Comparison of ENCODE assay signal across 15 mouse cellular contexts in genomic region chr5:130296071-130296470, GRCm38 (mm10). TPM values are rescaled to one million over a fixed set of nuclear protein-coding genes. Genes with fewer than 3 reads are reported as not detected.
DNase-seq lines count a peak whose midpoint lies in the region; ATAC-seq and TF ChIP-seq lines count a peak whose summit lies in the region.
"Had no signal": no experiment of that assay in that cellular context is flagged by ENCODE, and none has a peak within 500 bp of the region (broad histone marks: within the 10 kb centered on the region; RNA-seq: fewer than 3 reads in every experiment).

No protein-coding gene starts in this region.

- H3K4me2 ChIP-seq in kidney, embryonic 16.5 days (replicated peaks; ENCODE audit: low read depth, low read length) = no peak overlapping the region
- no peak overlapping the region for H3K4me2 ChIP-seq in midbrain, embryonic 11.5 days
- H3K4me2 ChIP-seq in midbrain, embryonic 13.5 days (replicated peaks) = no peak overlapping the region
- no peak overlapping the region for H3K4me2 ChIP-seq in stomach, postnatal 0 days (replicated peaks; ENCODE audit: low read depth)
- H3K4me2 ChIP-seq: midbrain, embryonic 12.5 days had no signal

- no peak overlapping the region for H3K9ac ChIP-seq in kidney, embryonic 16.5 days (replicated peaks; ENCODE audit: low read length)
- H3K9ac ChIP-seq in midbrain, embryonic 11.5 days (ENCODE audit: low read length) = no peak overlapping the region
- H3K9ac ChIP-seq in midbrain, embryonic 13.5 days (replicated peaks) = no peak overlapping the region
- no peak overlapping the region for H3K9ac ChIP-seq in stomach, postnatal 0 days (ENCODE audit: low read length)
- H3K9ac ChIP-seq: midbrain, embryonic 12.5 days had no signal

- no peak for DNase-seq in kidney, adult 2 months
- peak; percentile 28 for DNase-seq in midbrain, embryonic 11.5 days (ENCODE audit: low spot score, missing footprints)
- DNase-seq in R1 (ENCODE audit: low read depth, low spot score) = peak; percentile 69
- DNase-seq in stomach, postnatal 0 days (ENCODE audit: low spot score) = no peak
- DNase-seq in frontal cortex, postnatal 10 days (ENCODE audit: low spot score in 2 of 2) = no peak
- DNase-seq: adrenal gland, adult 8-10 months; cerebellum, postnatal 10 days; gastrocnemius, postnatal 25 days; kidney, adult 11 months; right cerebral cortex, postnatal 14 days; thymus, postnatal 36 days had no signal

- no peaks in the 10 kb centered on the region for H3K4me1 ChIP-seq in kidney, adult 2 months (ENCODE audit: control insufficient read depth, insufficient read depth, low read length)
- H3K4me1 ChIP-seq in kidney, embryonic 16.5 days (ENCODE audit: insufficient read depth, low read length) = no peaks in the 10 kb centered on the region
- H3K4me1 ChIP-seq in midbrain, embryonic 11.5 days (ENCODE audit: control insufficient read depth, insufficient read depth, low read length) = no peaks in the 10 kb centered on the region
- no peaks in the 10 kb centered on the region for H3K4me1 ChIP-seq in midbrain, embryonic 13.5 days (replicated peaks)
- H3K4me1 ChIP-seq in stomach, postnatal 0 days (replicated peaks; ENCODE audit: control insufficient read depth, insufficient read depth) = no peaks in the 10 kb centered on the region
- H3K4me1 ChIP-seq: hindbrain, embryonic 10.5 days; midbrain, embryonic 12.5 days had no signal

- no peaks in the 10 kb centered on the region for H3K27me3 ChIP-seq in kidney, adult 2 months (replicated peaks; ENCODE audit: control insufficient read depth, insufficient read depth, low read length)
- no peaks in the 10 kb centered on the region for H3K27me3 ChIP-seq in kidney, embryonic 16.5 days (ENCODE audit: insufficient read depth, low read length)
- no peaks in the 10 kb centered on the region for H3K27me3 ChIP-seq in midbrain, embryonic 11.5 days (ENCODE audit: control insufficient read depth, insufficient read depth, low read length)
- no peaks in the 10 kb centered on the region for H3K27me3 ChIP-seq in midbrain, embryonic 13.5 days
- no peaks in the 10 kb centered on the region for H3K27me3 ChIP-seq in stomach, postnatal 0 days (ENCODE audit: control insufficient read depth, insufficient read depth, low read length)
- H3K27me3 ChIP-seq: midbrain, embryonic 12.5 days had no signal

- no peak for TF ChIP-seq POLR2A in kidney, adult 2 months (IDR thresholded peaks at IDR 0.05; ENCODE audit: low read depth, low read length)

- no peaks in the 10 kb centered on the region; the same call in 1 of the 2 replicates for H3K36me3 ChIP-seq in kidney, adult 2 months (ENCODE audit: control insufficient read depth, insufficient read depth, low read length)
- H3K36me3 ChIP-seq in kidney, embryonic 16.5 days (ENCODE audit: insufficient read depth, low read length) = peaks cover 38% of the 10 kb centered on the region
- H3K36me3 ChIP-seq in midbrain, embryonic 11.5 days (ENCODE audit: control insufficient read depth, insufficient read depth, low read length) = peaks cover 10% of the 10 kb centered on the region
- H3K36me3 ChIP-seq in midbrain, embryonic 13.5 days = peaks cover 58% of the 10 kb centered on the region
- peaks cover 3% of the 10 kb centered on the region for H3K36me3 ChIP-seq in stomach, postnatal 0 days (ENCODE audit: control insufficient read depth, insufficient read depth, low read length)

- 80% methylated on average over 5 of the region's 5 CpGs for WGBS in kidney, adult 2 months
- WGBS in kidney, embryonic 16.5 days = 81% methylated on average over 5 of the region's 5 CpGs
- WGBS in midbrain, embryonic 11.5 days = 83% methylated on average over 5 of the region's 5 CpGs
- 85% methylated on average over 5 of the region's 5 CpGs for WGBS in midbrain, embryonic 13.5 days
- 83% methylated on average over 5 of the region's 5 CpGs for WGBS in stomach, postnatal 0 days

- no peaks in the 10 kb centered on the region for H3K9me3 ChIP-seq in kidney, embryonic 16.5 days (ENCODE audit: low read length)
- H3K9me3 ChIP-seq in midbrain, embryonic 11.5 days (ENCODE audit: control insufficient read depth, low read length) = no peaks in the 10 kb centered on the region
- H3K9me3 ChIP-seq in midbrain, embryonic 13.5 days = no peaks in the 10 kb centered on the region
- no peaks in the 10 kb centered on the region for H3K9me3 ChIP-seq in stomach, postnatal 0 days (ENCODE audit: control insufficient read depth, low read length)
- H3K9me3 ChIP-seq: hindbrain, embryonic 10.5 days; midbrain, embryonic 12.5 days had no signal

- TF ChIP-seq CTCF in kidney, adult 2 months (conservative IDR thresholded peaks at IDR 0.05; ENCODE audit: insufficient read depth, insufficient read length, low read depth, low read length) = peak; percentile 23; the same call in 1 of the 2 replicates
- TF ChIP-seq CTCF in stomach, postnatal 0 days (IDR thresholded peaks at IDR 0.05; ENCODE audit: low read depth) = peak; percentile 37

- H3K4me3 ChIP-seq in kidney, adult 2 months (ENCODE audit: insufficient read depth, low read depth, low read length) = no peak overlapping the region
- no peak overlapping the region for H3K4me3 ChIP-seq in kidney, embryonic 16.5 days (ENCODE audit: low read length)
- no peak overlapping the region for H3K4me3 ChIP-seq in midbrain, embryonic 11.5 days (ENCODE audit: low read depth, low read length)
- H3K4me3 ChIP-seq in midbrain, embryonic 13.5 days (replicated peaks) = no peak overlapping the region
- H3K4me3 ChIP-seq in stomach, postnatal 0 days (ENCODE audit: low read depth, low read length) = no peak overlapping the region
- H3K4me3 ChIP-seq: hindbrain, embryonic 10.5 days; midbrain, embryonic 12.5 days had no signal

- no peak for ATAC-seq in kidney, embryonic 16.5 days (ENCODE audit: low FRiP score, low TSS enrichment)
- no peak for ATAC-seq in midbrain, embryonic 11.5 days (ENCODE audit: low FRiP score)
- no peak for ATAC-seq in midbrain, embryonic 13.5 days
- ATAC-seq in stomach, postnatal 0 days (ENCODE audit: low FRiP score, low TSS enrichment) = no peak

- no peak for TF ChIP-seq EP300 in stomach, postnatal 0 days (optimal IDR thresholded peaks at IDR 0.05)

- no peak overlapping the region for H3K27ac ChIP-seq in kidney, adult 2 months (ENCODE audit: insufficient read depth, low read depth, low read length)
- H3K27ac ChIP-seq in kidney, embryonic 16.5 days (ENCODE audit: low read length) = no peak overlapping the region
- H3K27ac ChIP-seq in midbrain, embryonic 11.5 days (ENCODE audit: low read depth, low read length) = no peak overlapping the region
- H3K27ac ChIP-seq in midbrain, embryonic 13.5 days = no peak overlapping the region
- no peak overlapping the region for H3K27ac ChIP-seq in stomach, postnatal 0 days (replicated peaks)
- H3K27ac ChIP-seq: hindbrain, embryonic 10.5 days; midbrain, embryonic 12.5 days had no signal

RNA-seq across cellular contexts. Expression of gene Tyw1, which starts 40.7 kb away (rescaled TPM):
- polyA plus RNA-seq in kidney, adult 2 months (2012; rRNA removed) = 12.1 and 12.7 TPM in 2 replicates
- 30.2 and 34.1 TPM in 2 replicates for polyA plus RNA-seq in kidney, embryonic 16.5 days (2015; fragmentation: Nextera tagmentation; extraction: Ambion mirVana)
- polyA plus RNA-seq in midbrain, embryonic 11.5 days (2014; fragmentation: Nextera tagmentation; extraction: Ambion mirVana) = 30.4 and 32.1 TPM in 2 replicates
- polyA plus RNA-seq in midbrain, embryonic 13.5 days (2015; fragmentation: Nextera tagmentation; extraction: Ambion mirVana) = 24.8 and 25.4 TPM in 2 replicates
- 12.6 and 13.8 TPM in 2 replicates for polyA plus RNA-seq in stomach, postnatal 0 days (2015; fragmentation: Nextera tagmentation; extraction: Ambion mirVana)

RNA-seq across cellular contexts. Expression of gene Sbds, which starts 40.7 kb away (rescaled TPM):
- 33.7 and 40.7 TPM in 2 replicates for polyA plus RNA-seq in kidney, adult 2 months (2012; rRNA removed)
- 72.2 and 77.6 TPM in 2 replicates for polyA plus RNA-seq in kidney, embryonic 16.5 days (2015; fragmentation: Nextera tagmentation; extraction: Ambion mirVana)
- 66.3 and 72.2 TPM in 2 replicates for polyA plus RNA-seq in midbrain, embryonic 11.5 days (2014; fragmentation: Nextera tagmentation; extraction: Ambion mirVana)
- 61.2 and 63.6 TPM in 2 replicates for polyA plus RNA-seq in midbrain, embryonic 13.5 days (2015; fragmentation: Nextera tagmentation; extraction: Ambion mirVana)
- polyA plus RNA-seq in stomach, postnatal 0 days (2015; fragmentation: Nextera tagmentation; extraction: Ambion mirVana) = 72.0 and 76.2 TPM in 2 replicates

Comparison
In these comparisons a context has a peak if more than half of its experiments do, and no peak if none do; other contexts are left out.
1. DNase-seq: peak in midbrain, embryonic 11.5 days (single experiment) and R1 (single experiment); none in kidney, adult 2 months (single experiment), stomach, postnatal 0 days (single experiment) and frontal cortex, postnatal 10 days (0 of 2).